Mouse (Mus musculus): Measurements from ENCODE around the gene Usp17ld. TPM values are rescaled to one million over a fixed set of nuclear protein-coding genes. Genes with fewer than 3 reads are reported as not detected.
"Not testable (repeated sequence)": the region's sequence is repeated elsewhere in the genome, so short reads cannot be mapped to it uniquely, and the experiment has no call there.

The Usp17ld gene
- not detected for polyA plus RNA-seq (2017; shearing (Covaris generic))

GRCm38 (mm10) chr7:103252405-103252804 lies at the start of gene Usp17ld:
Usp17ld (minus strand) TSS chr7:103252505.
- ATAC-seq = not testable (repeated sequence)

GRCm38 (mm10) chr7:103216696-103217095 lies 35.6 kb downstream of the Usp17ld start, which contains the start of gene Olfr594:
Olfr594 (plus strand) TSS chr7:103216996.
- no peak for ATAC-seq

- ATAC-seq = not testable (repeated sequence)
Measured at GRCm38 (mm10) chr7:103212050-103212449, 40.3 kb downstream of the Usp17ld start.

- ATAC-seq = no peak
Measured at GRCm38 (mm10) chr7:103211562-103211961, 40.7 kb downstream of the Usp17ld start, which contains the start of gene Olfr593. Olfr593 (plus strand) TSS chr7:103211862.

Other genes with a start within 250 kb of the Usp17ld start
- gene Olfr582, start 214.5 kb downstream of the Usp17ld start, polyA plus RNA-seq (2017; shearing (Covaris generic)) = not detected
- gene Olfr583, start 201.2 kb downstream of the Usp17ld start, polyA plus RNA-seq (2017; shearing (Covaris generic)) = not detected
- gene Olfr584, start 170.6 kb downstream of the Usp17ld start, polyA plus RNA-seq (2017; shearing (Covaris generic)) = not detected
- gene Olfr585, start 154.8 kb downstream of the Usp17ld start, polyA plus RNA-seq (2017; shearing (Covaris generic)) = not detected
- gene Olfr586, start 126.9 kb downstream of the Usp17ld start, polyA plus RNA-seq (2017; shearing (Covaris generic)) = not detected
- gene Olfr588-ps1, start 111.6 kb downstream of the Usp17ld start, polyA plus RNA-seq (2017; shearing (Covaris generic)) = under 1 TPM in 1 of 3 experiments, not detected in 2; 0.16 TPM
- gene Olfr589, start 96.1 kb downstream of the Usp17ld start, polyA plus RNA-seq (2017; shearing (Covaris generic)) = not detected
- under 1 TPM in 1 of 3 experiments, not detected in 2; 0.28 TPM for gene Olfr591, start 74.2 kb downstream of the Usp17ld start, polyA plus RNA-seq (2017; shearing (Covaris generic))
- gene Olfr592, start 67.7 kb downstream of the Usp17ld start, polyA plus RNA-seq (2017; shearing (Covaris generic)) = under 1 TPM in 1 of 3 experiments, not detected in 2; 0.06 TPM
- not detected for gene Olfr593, start 40.6 kb downstream of the Usp17ld start, polyA plus RNA-seq (2017; shearing (Covaris generic))
- gene Olfr594, start 35.5 kb downstream of the Usp17ld start, polyA plus RNA-seq (2017; shearing (Covaris generic)) = not detected
- not detected for gene Olfr596, start 53.1 kb upstream of the Usp17ld start, polyA plus RNA-seq (2017; shearing (Covaris generic))
- under 1 TPM in 1 of 3 experiments, not detected in 2; 0.18 TPM for gene Olfr597, start 63.8 kb upstream of the Usp17ld start, polyA plus RNA-seq (2017; shearing (Covaris generic))
- gene Olfr598, start 71.1 kb upstream of the Usp17ld start, polyA plus RNA-seq (2017; shearing (Covaris generic)) = not detected
- not detected for gene Olfr599, start 83.4 kb upstream of the Usp17ld start, polyA plus RNA-seq (2017; shearing (Covaris generic))
- gene Olfr600, start 97.2 kb upstream of the Usp17ld start, polyA plus RNA-seq (2017; shearing (Covaris generic)) = not detected
- not detected for gene Olfr601, start 110.2 kb upstream of the Usp17ld start, polyA plus RNA-seq (2017; shearing (Covaris generic))
- gene Olfr603, start 133.7 kb upstream of the Usp17ld start, polyA plus RNA-seq (2017; shearing (Covaris generic)) = not detected
- not detected for gene Usp17lc, start 162.6 kb upstream of the Usp17ld start, polyA plus RNA-seq (2017; shearing (Covaris generic))
- not detected for gene Olfr605, start 192.9 kb upstream of the Usp17ld start, polyA plus RNA-seq (2017; shearing (Covaris generic))
- gene Olfr606, start 196.5 kb upstream of the Usp17ld start, polyA plus RNA-seq (2017; shearing (Covaris generic)) = not detected
- gene Olfr607, start 211.6 kb upstream of the Usp17ld start, polyA plus RNA-seq (2017; shearing (Covaris generic)) = under 1 TPM in 1 of 3 experiments, not detected in 2; 0.09 TPM
- not detected for gene Olfr608, start 217.4 kb upstream of the Usp17ld start, polyA plus RNA-seq (2017; shearing (Covaris generic))
- not detected for gene Olfr609, start 245.6 kb upstream of the Usp17ld start, polyA plus RNA-seq (2017; shearing (Covaris generic))

Data from inflammation-experienced regulatory T-cells, adult 6 months (primary cell).